Mouse (Mus musculus): Measurements from ENCODE around the gene Fgd2. TPM values are rescaled to one million over a fixed set of nuclear protein-coding genes. Genes with fewer than 3 reads are reported as not detected.
"Not testable (repeated sequence)": the region's sequence is repeated elsewhere in the genome, so short reads cannot be mapped to it uniquely, and the experiment has no call there.

Gene Fgd2
- total RNA-seq (2021) = 1 to 10 TPM; 3.5 to 3.9 TPM
- long read RNA-seq, experiment 1, partial matches to known transcripts = 0 of 8 reads
- long read RNA-seq, experiment 1, other reads (novel, unspliced or antisense) = 6 of 8 reads
- long read RNA-seq, experiment 2, partial matches to known transcripts = 0 of 5 reads
- long read RNA-seq, experiment 2, other reads (novel, unspliced or antisense) = 5 of 5 reads

- DNase-seq = no peak
Observed at GRCm38 (mm10) chr17:29360761-29361221, at the start of gene Fgd2. Fgd2 (plus strand) TSS chr17:29360914.

GRCm38 (mm10) chr17:29311602-29312001 lies 49.1 kb upstream of the Fgd2 start:
- no peak for DNase-seq

- DNase-seq = no peak
Observed at GRCm38 (mm10) chr17:29312082-29312481, 48.6 kb upstream of the Fgd2 start.

GRCm38 (mm10) chr17:29313300-29313699 lies 47.4 kb upstream of the Fgd2 start:
- DNase-seq = no peak

- no peak for DNase-seq
Observed at GRCm38 (mm10) chr17:29315672-29316465, 44.8 kb upstream of the Fgd2 start.

GRCm38 (mm10) chr17:29316891-29317290 lies 43.8 kb upstream of the Fgd2 start:
- no peak for DNase-seq

- DNase-seq = not testable (repeated sequence)
Observed at GRCm38 (mm10) chr17:29317380-29317779, 43.3 kb upstream of the Fgd2 start, which contains the start of gene Pi16. Pi16 (plus strand) TSS chr17:29317680.

- DNase-seq = no peak
Observed at GRCm38 (mm10) chr17:29318731-29319250, 41.9 kb upstream of the Fgd2 start.

GRCm38 (mm10) chr17:29319476-29319875 lies 41.2 kb upstream of the Fgd2 start:
- no peak for DNase-seq

- DNase-seq = no peak
Observed at GRCm38 (mm10) chr17:29319881-29320639, 40.7 kb upstream of the Fgd2 start.

- DNase-seq = no peak
Observed at GRCm38 (mm10) chr17:29321765-29322602, 38.7 kb upstream of the Fgd2 start.

GRCm38 (mm10) chr17:29322603-29322962 lies 38.1 kb upstream of the Fgd2 start:
- DNase-seq = no peak

- no peak for DNase-seq
Observed at GRCm38 (mm10) chr17:29323625-29324024, 37.1 kb upstream of the Fgd2 start.

- no peak for DNase-seq
Observed at GRCm38 (mm10) chr17:29325831-29326230, 34.9 kb upstream of the Fgd2 start.

GRCm38 (mm10) chr17:29326531-29327529 lies 33.9 kb upstream of the Fgd2 start:
- DNase-seq = peak; percentile 40

- no peak for DNase-seq
Observed at GRCm38 (mm10) chr17:29327691-29328090, 33.0 kb upstream of the Fgd2 start.

- no peak for DNase-seq
Observed at GRCm38 (mm10) chr17:29330221-29330620, 30.5 kb upstream of the Fgd2 start.

GRCm38 (mm10) chr17:29330671-29331410 lies 29.9 kb upstream of the Fgd2 start:
- no peak for DNase-seq

- DNase-seq = no peak
Observed at GRCm38 (mm10) chr17:29332186-29332685, 28.5 kb upstream of the Fgd2 start.
